Mouse (Mus musculus) hindbrain, embryonic 15.5 days (tissue): ENCODE results near the gene Atrn. TPM values are rescaled to one million over a fixed set of nuclear protein-coding genes. Genes with fewer than 3 reads are reported as not detected.

Experiments
- ATAC-seq: fragments of 200-750 bp; cut with Nextera tagmentation; 2 replicates; pipeline ENCODE4 v1.8.0; 2017; ENCODE audit warnings: low read depth, moderate number of reproducible peaks, moderate TSS enrichment; ENCODE audit not compliant: low FRiP score
- H3K27ac ChIP-seq: fragments of 300-500 bp; sonication (generic); replicated peaks from 2 replicates; pipeline ENCODE4 v1.5.1; 2015; ENCODE audit warnings: mild to moderate bottlenecking, inconsistent platforms
- H3K27me3 ChIP-seq: fragments of 300-500 bp; sonication (generic); 2 replicates; pipeline ENCODE4 v1.6.1; 2015; ENCODE audit warnings: control low read depth, inconsistent platforms
- H3K36me3 ChIP-seq: fragments of 300-500 bp; sonication (generic); 2 replicates; pipeline ENCODE4 v1.6.1; 2015; ENCODE audit warnings: control low read depth, inconsistent platforms
- H3K4me1 ChIP-seq: fragments of 300-500 bp; sonication (generic); replicated peaks from 2 replicates; pipeline ENCODE4 v1.6.1; 2015; ENCODE audit warnings: control low read depth, inconsistent platforms
- H3K4me2 ChIP-seq: fragments of 300-500 bp; sonication (generic); 2 replicates; pipeline ENCODE4 v1.6.1; 2015; ENCODE audit warnings: moderate library complexity, mild to moderate bottlenecking, inconsistent platforms
- H3K4me3 ChIP-seq: fragments of 300-500 bp; sonication (generic); 2 replicates; pipeline ENCODE4 v1.5.1; 2015; ENCODE audit warnings: mild to moderate bottlenecking, inconsistent platforms
- H3K9ac ChIP-seq: fragments of 300-500 bp; sonication (generic); 2 replicates; pipeline ENCODE4 v1.6.1; 2015; ENCODE audit warnings: inconsistent platforms
- H3K9me3 ChIP-seq: fragments of 300-500 bp; sonication (generic); 2 replicates; pipeline ENCODE4 v1.6.1; 2016; ENCODE audit warnings: control low read depth, inconsistent platforms
- WGBS: fragments of 180-500 bp; shearing (Covaris S2); methylation state at CpG from one replicate; pipeline ENCODE4 v1.1.7; 2015; 5-methylcytosine and 5-hydroxymethylcytosine counted together
- polyA plus RNA-seq: library from polyadenylated mRNA; unstranded; fragments of >200 nt; fragmentation: Nextera tagmentation; extraction: Ambion mirVana; gene quantifications from 2 replicates; pipeline ENCODE4 v1.2.1, GENCODE M21; 2015

The Atrn gene
- polyA plus RNA-seq, result 14.8 and 15.0 TPM in 2 replicates

DNA sequence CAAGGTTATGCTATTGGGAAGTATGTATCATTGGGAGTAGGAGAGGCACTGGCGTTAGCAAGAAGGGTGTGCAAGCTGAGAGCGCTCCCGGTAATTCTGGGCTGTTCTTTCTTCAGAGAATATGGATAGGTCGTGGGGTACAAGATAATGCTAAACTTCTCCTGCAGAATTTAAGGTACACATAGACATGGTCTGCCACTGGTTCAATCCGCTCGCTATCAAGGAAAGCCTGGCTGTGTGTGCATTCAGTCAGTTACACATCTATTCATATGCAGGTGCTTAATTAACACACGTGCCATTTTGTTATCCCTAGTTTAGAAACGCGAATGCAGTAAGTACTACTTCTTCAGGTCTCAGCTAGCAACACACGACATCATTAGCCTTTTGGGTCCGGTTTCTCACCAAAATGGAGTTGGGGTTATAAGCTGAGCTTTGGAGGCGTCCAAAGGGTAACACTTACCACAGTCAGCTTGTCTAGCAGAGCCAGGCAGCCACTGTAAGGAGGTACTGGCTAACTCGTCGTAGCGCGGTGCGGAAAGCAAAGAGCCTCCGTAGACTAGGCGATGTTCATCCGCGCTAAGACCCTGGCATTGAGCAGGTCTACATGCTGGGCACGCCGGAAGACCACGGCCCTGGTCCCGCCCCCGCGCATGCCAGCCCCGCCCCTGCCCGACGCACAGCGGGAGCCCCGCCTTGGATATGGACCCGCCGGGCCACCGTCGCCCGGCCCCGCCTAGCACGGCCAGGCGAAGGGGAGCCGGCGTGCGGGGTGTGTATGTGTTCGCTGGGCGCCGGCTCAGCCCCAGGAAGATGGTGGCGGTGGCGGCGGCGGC, at the start of gene Atrn, which contains the start of gene 4930402H24Rik:
Gene Atrn, plus strand, starts transcription at position 745 of the 833 bp plus-strand sequence.
Gene 4930402H24Rik, minus strand, starts transcription at position 656 of the 833 bp plus-strand sequence.
- H3K36me3 ChIP-seq, result no peaks in the 10 kb centered on the region
- ATAC-seq, result peak; percentile 98
- H3K4me3 ChIP-seq, result peak within 1 kb of the TSS; percentile 99
- H3K4me2 ChIP-seq, result peak within 1 kb of the TSS; percentile 67
- peak within 1 kb of the TSS; percentile 91 for H3K27ac ChIP-seq
- H3K9ac ChIP-seq, result peak within 1 kb of the TSS; percentile 93
- 4% methylated on average over 40 of the region's 50 CpGs for WGBS
- H3K4me1 ChIP-seq, result peaks cover 36% of the 10 kb centered on the region
- H3K9me3 ChIP-seq, result no peaks in the 10 kb centered on the region
- H3K27me3 ChIP-seq, result no peaks in the 10 kb centered on the region

DNA sequence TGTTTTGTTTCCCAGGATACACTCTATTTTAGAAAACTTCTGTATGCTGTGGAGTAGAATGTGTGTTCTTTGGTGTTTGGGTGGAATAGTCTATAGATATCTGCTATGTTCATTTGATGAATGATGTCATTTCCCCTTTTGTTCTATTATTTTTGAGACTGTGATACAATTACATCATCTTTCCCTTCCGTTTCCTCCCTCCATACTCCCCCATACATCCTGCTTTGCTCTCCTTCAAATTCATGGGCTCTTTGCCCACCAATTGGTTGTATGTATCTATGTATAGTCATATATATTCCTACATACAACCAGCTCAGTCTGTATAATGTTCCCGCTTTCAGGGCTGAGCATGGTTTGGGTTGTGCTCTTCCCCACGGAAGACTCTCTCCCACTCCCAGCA, 44.2 kb upstream of the Atrn start:
- no peak for ATAC-seq
- Histone ChIP-seq H3K9ac (no peak overlapping the region), H3K27ac (no peak overlapping the region), H3K4me2 (no peak overlapping the region), H3K4me3 (no peak overlapping the region), H3K36me3 (no peaks in the 10 kb centered on the region), H3K9me3 (no peaks in the 10 kb centered on the region), H3K4me1 (no peaks in the 10 kb centered on the region), H3K27me3 (no peaks in the 10 kb centered on the region)
- 85% methylated on average over 3 of the region's 3 CpGs for WGBS

DNA sequence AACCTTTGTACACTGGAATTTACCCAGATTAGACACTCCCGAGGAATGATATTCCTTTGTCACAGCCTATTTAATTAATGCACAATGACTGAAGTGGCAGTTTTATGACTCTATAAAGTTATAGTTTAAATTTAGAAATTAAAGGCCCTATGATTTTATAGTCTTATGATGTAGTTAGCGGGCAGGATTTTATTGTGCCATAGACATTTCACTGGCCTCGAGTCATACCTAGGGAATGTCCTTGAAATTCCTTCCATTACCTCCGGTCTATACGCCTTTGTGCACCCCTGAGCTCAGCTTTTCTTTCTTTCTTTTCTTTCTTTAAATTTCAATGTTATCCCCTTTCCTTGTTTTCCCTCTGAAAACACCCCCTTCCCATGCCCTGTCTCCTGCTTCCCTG, 35.4 kb upstream of the Atrn start:
- no peak for ATAC-seq
- Histone ChIP-seq H3K36me3 (no peaks in the 10 kb centered on the region), H3K9ac (no peak overlapping the region), H3K9me3 (no peaks in the 10 kb centered on the region), H3K4me3 (no peak overlapping the region), H3K27me3 (no peaks in the 10 kb centered on the region), H3K4me2 (no peak overlapping the region), H3K27ac (no peak overlapping the region), H3K4me1 (no peaks in the 10 kb centered on the region)
- WGBS, result 90% methylated on average over 5 of the region's 5 CpGs

DNA sequence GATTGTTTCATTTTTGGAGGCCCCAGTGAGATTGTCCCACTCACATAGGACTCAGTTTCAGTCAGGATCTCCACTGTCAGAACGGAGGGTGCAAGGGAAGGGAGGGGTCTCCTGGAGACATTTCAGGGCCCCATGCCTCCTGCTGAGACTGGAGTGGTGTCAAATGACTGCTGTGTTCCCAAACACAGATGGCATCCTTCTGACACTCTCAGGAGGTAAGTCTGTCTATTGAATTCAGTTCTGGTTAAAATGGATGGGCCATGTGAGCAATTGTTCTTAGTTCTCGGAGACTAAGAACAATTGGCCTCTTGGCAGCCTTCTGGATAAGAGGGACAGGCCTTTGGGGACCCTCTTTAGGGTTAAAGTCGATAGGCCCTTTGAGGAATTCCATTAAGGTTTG, 28.9 kb upstream of the Atrn start:
- Histone ChIP-seq H3K4me1 (no peaks in the 10 kb centered on the region), H3K9ac (no peak overlapping the region), H3K9me3 (no peaks in the 10 kb centered on the region), H3K4me2 (no peak overlapping the region), H3K36me3 (no peaks in the 10 kb centered on the region), H3K27ac (no peak overlapping the region), H3K27me3 (no peaks in the 10 kb centered on the region), H3K4me3 (no peak overlapping the region)
- ATAC-seq, result no peak
- 35% methylated on average over 3 of the region's 3 CpGs for WGBS

DNA sequence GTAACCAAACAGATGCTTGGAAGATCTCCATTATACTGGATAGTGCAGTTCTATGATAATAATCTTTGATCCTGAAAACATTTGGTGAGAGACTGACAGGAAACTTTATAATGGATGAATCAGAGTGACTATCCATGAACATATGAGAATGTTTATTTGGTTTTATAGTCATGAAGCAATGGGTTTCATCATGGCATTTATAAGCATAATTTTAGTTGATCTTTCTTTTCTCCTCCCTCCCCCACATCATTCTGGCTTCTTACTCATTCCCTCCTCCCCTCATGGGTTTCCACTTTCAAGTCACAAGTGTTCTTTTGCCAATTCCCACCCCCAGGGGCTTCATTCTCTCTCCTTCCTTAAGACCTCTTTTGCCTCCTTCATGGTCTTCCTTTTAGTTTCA, 19.3 kb upstream of the Atrn start:
- Histone ChIP-seq H3K27ac (no peak overlapping the region), H3K4me2 (no peak overlapping the region), H3K9me3 (no peaks in the 10 kb centered on the region), H3K9ac (no peak overlapping the region), H3K4me1 (no peaks in the 10 kb centered on the region), H3K27me3 (no peaks in the 10 kb centered on the region), H3K4me3 (no peak overlapping the region), H3K36me3 (peaks cover 5% of the 10 kb centered on the region; the same call in 1 of the 2 replicates)
- no peak for ATAC-seq

DNA sequence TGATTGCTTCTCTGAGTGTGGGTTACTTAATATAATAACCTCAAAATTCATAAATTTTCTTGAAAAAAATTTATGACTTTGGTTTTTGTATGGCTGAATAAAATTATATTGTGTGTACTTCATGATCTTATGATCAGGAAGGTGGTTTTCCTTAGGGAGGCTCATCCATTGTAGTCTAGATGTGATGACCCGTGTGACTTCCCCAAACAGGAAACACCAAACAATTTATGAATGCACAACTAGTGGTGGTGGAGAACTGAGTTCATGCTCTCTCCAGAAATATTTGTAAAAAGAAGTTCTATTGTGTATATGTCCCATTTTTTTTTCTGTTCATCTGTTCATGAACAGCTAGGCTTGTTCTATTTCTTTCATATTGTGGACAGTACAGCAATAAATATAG, 18.8 kb upstream of the Atrn start:
- ATAC-seq, result no peak
- WGBS, result 77% methylated on average over 1 of the region's 1 CpGs
- H3K4me3 ChIP-seq, result no peak overlapping the region
- H3K9ac ChIP-seq, result no peak overlapping the region
- H3K27ac ChIP-seq, result no peak overlapping the region
- no peaks in the 10 kb centered on the region for H3K9me3 ChIP-seq
- H3K4me2 ChIP-seq, result no peak overlapping the region
- H3K27me3 ChIP-seq, result no peaks in the 10 kb centered on the region
- H3K4me1 ChIP-seq, result no peaks in the 10 kb centered on the region
- peaks cover 6% of the 10 kb centered on the region; the same call in 1 of the 2 replicates for H3K36me3 ChIP-seq

- Histone ChIP-seq H3K4me1 (no peaks in the 10 kb centered on the region), H3K36me3 (0 out of 2 replicates have a peak, but pooled peaks cover 1% of the 10 kb centered on the region), H3K9ac (no peak overlapping the region), H3K4me3 (no peak overlapping the region), H3K9me3 (no peaks in the 10 kb centered on the region), H3K27ac (no peak overlapping the region), H3K27me3 (no peaks in the 10 kb centered on the region), H3K4me2 (no peak overlapping the region)
- 49% methylated on average over 2 of the region's 2 CpGs for WGBS
- ATAC-seq, result no peak
Observed at GRCm38 (mm10) chr2:130896944-130897343, 9.4 kb upstream of the Atrn start.

GRCm38 (mm10) chr2:130897856-130898255, 8.4 kb upstream of the Atrn start:
- H3K27ac ChIP-seq, result no peak overlapping the region
- H3K36me3 ChIP-seq, result no peaks in the 10 kb centered on the region
- H3K4me1 ChIP-seq, result no peaks in the 10 kb centered on the region
- no peak for ATAC-seq
- H3K9ac ChIP-seq, result no peak overlapping the region
- H3K4me3 ChIP-seq, result no peak overlapping the region
- H3K9me3 ChIP-seq, result no peaks in the 10 kb centered on the region
- no peaks in the 10 kb centered on the region for H3K27me3 ChIP-seq
- H3K4me2 ChIP-seq, result no peak overlapping the region
- 62% methylated on average over 2 of the region's 2 CpGs for WGBS

- no peak for ATAC-seq
- 84% methylated on average over 2 of the region's 2 CpGs for WGBS
- Histone ChIP-seq H3K9ac (no peak overlapping the region), H3K27ac (no peak overlapping the region), H3K9me3 (no peaks in the 10 kb centered on the region), H3K27me3 (no peaks in the 10 kb centered on the region), H3K36me3 (no peaks in the 10 kb centered on the region), H3K4me1 (no peaks in the 10 kb centered on the region), H3K4me3 (no peak overlapping the region), H3K4me2 (no peak overlapping the region)
Observed at GRCm38 (mm10) chr2:130898783-130899182, 7.5 kb upstream of the Atrn start.

- WGBS, result under 1% methylated on average over 30 of the region's 58 CpGs
- H3K27ac ChIP-seq, result peak overlapping the region; percentile 91
- no peaks in the 10 kb centered on the region for H3K27me3 ChIP-seq
- H3K36me3 ChIP-seq, result no peaks in the 10 kb centered on the region
- ATAC-seq, result no peak; the same call in 1 of the 2 replicates
- no peaks in the 10 kb centered on the region for H3K9me3 ChIP-seq
- peak overlapping the region; percentile 93 for H3K9ac ChIP-seq
- H3K4me1 ChIP-seq, result peaks cover 36% of the 10 kb centered on the region
- peak overlapping the region; percentile 99 for H3K4me3 ChIP-seq
- H3K4me2 ChIP-seq, result peak overlapping the region; percentile 67
Observed at GRCm38 (mm10) chr2:130906584-130907315, 455 bp downstream of the Atrn start.

- Histone ChIP-seq H3K4me2 (no peak overlapping the region), H3K27ac (no peak overlapping the region), H3K4me3 (no peak overlapping the region), H3K9me3 (no peaks in the 10 kb centered on the region), H3K27me3 (no peaks in the 10 kb centered on the region), H3K4me1 (peaks cover 36% of the 10 kb centered on the region), H3K36me3 (no peaks in the 10 kb centered on the region), H3K9ac (no peak overlapping the region)
- ATAC-seq, result no peak
- 79% methylated on average over 1 of the region's 1 CpGs for WGBS
Observed at GRCm38 (mm10) chr2:130911691-130912090, 5.4 kb downstream of the Atrn start.

- no peaks in the 10 kb centered on the region for H3K36me3 ChIP-seq
- 88% methylated on average over 1 of the region's 1 CpGs for WGBS
- no peak overlapping the region for H3K4me2 ChIP-seq
- 0 out of 2 replicates have a peak, but pooled peaks cover 9% of the 10 kb centered on the region for H3K4me1 ChIP-seq
- no peaks in the 10 kb centered on the region for H3K27me3 ChIP-seq
- ATAC-seq, result no peak
- H3K27ac ChIP-seq, result no peak overlapping the region
- no peak overlapping the region for H3K9ac ChIP-seq
- H3K4me3 ChIP-seq, result no peak overlapping the region
- H3K9me3 ChIP-seq, result no peaks in the 10 kb centered on the region
Observed at GRCm38 (mm10) chr2:130914873-130915272, 8.6 kb downstream of the Atrn start.
